Mouse (Mus musculus) testis, adult 2 months (tissue): Measurements from ENCODE around the gene Lamtor1.

Source experiments
- CTCF ChIP-seq: fragments of 200-500 bp; IDR thresholded peaks from 2 replicates; pipeline ENCODE4 v1.5.1; 2012; ENCODE audit warnings: low read depth, mild to moderate bottlenecking, inconsistent platforms, low read length, moderate library complexity; ENCODE audit not compliant: control insufficient read depth, insufficient read depth, insufficient replicate concordance
- POLR2A ChIP-seq: fragments of 200-500 bp; IDR thresholded peaks from 2 replicates; pipeline ENCODE4 v1.6.1; 2012; ENCODE audit warnings: low read depth, mild to moderate bottlenecking, inconsistent platforms, low read length, moderate library complexity; ENCODE audit not compliant: control insufficient read depth

DNA sequence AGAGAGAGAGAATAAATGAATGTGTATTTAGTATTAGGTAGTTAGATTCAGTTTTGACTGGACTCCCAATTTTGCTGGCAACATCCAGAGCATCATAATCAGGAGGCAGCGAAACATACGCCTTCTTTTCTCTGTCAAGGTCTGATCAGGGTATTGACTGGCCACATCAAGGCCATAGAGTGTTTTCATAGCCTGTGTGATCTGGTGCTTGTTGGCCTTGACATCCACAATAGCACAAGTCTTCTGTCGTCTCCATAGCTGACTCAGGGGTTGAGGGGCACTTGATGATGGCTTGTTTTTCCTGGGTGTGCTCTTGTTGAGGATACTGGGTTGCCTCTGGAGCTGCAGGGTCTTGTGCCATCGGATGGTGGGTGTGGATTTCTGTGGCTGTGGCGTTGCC is 51.2 kb downstream of the Lamtor1 start:
- no peak for TF ChIP-seq CTCF
- no peak for TF ChIP-seq POLR2A
